Mouse (Mus musculus) E14TG2a.4 (cell line): Measurements from ENCODE around the gene A030014E15Rik.

Experiments used
- CTCF ChIP-seq: conservative IDR thresholded peaks from 2 replicates; pipeline ENCODE4 v1.5.1; 2014; ENCODE audit warnings: low read length
- NANOG ChIP-seq: IDR thresholded peaks from 2 replicates; pipeline ENCODE4 v1.6.1; 2014; ENCODE audit warnings: borderline replicate concordance, low read length, mixed read lengths
- POU5F1 ChIP-seq: IDR thresholded peaks from 2 replicates; pipeline ENCODE4 v1.6.1; 2014; ENCODE audit warnings: low read length, borderline replicate concordance

GRCm38 (mm10) chr1:82901201-82901600, 23.5 kb upstream of the A030014E15Rik start:
- TF ChIP-seq CTCF (no peak), POU5F1 (no peak), NANOG (no peak)
